Mouse (Mus musculus): ENCODE measurements around the gene Ankrd34b.

DNA sequence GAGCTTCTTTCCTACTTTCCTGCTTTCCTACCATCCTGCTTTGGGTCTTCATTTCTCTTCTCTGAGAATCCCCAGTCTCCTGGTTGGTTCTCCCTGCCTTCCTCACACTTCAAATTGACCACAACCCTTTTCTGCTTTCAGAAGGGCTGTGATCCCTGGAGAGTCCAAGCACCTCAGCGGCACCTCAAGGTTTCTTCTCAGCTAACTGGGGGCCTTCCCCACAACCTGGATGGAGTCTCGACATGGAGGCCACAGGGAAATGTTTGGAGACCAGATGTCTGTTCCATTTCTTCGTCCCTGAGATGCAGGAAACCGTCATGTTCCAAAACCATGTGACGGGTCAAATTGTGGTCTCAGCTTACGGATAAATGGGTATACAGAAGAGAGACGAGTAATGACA lies 21.2 kb downstream of the Ankrd34b start:
- TF ChIP-seq ZNF384 (IDR thresholded peaks at IDR 0.05; ENCODE audit: low read depth, low read length) (no peak), MAFK (IDR thresholded peaks at IDR 0.05; ENCODE audit: insufficient read depth, low read depth, low read length) (no peak), ZC3H11A (IDR thresholded peaks at IDR 0.05; ENCODE audit: borderline replicate concordance, low read depth, low read length) (no peak)

Measured in ES-E14 (cell line).